Mouse (Mus musculus): ENCODE data around the gene Apol7b.
"Not testable (repeated sequence)": the region's sequence is repeated elsewhere in the genome, so short reads cannot be mapped to it uniquely, and the experiment has no call there.

GRCm38 (mm10) chr15:77412695-77413094 lies 34.6 kb downstream of the Apol7b start:
- TF ChIP-seq POLR2A (IDR thresholded peaks at IDR 0.05; ENCODE audit: control insufficient read depth, low read depth, low read length); CTCF (IDR thresholded peaks at IDR 0.05; ENCODE audit: control insufficient read depth, insufficient read depth, insufficient replicate concordance, low read depth, low read length): not testable (repeated sequence)

All from testis, adult 2 months (tissue).